Mouse (Mus musculus): ENCODE results near the gene Phf1.

The Phf1 gene

GRCm38 (mm10) chr17:26933885-26934827 lies 1.3 kb downstream of the Phf1 start:
- no peak for DNase-seq (ENCODE audit: low spot score in 2 of 2)

GRCm38 (mm10) chr17:26935027-26935426 lies 2.2 kb downstream of the Phf1 start:
- DNase-seq (ENCODE audit: low spot score in 2 of 2) = no peak

DNA sequence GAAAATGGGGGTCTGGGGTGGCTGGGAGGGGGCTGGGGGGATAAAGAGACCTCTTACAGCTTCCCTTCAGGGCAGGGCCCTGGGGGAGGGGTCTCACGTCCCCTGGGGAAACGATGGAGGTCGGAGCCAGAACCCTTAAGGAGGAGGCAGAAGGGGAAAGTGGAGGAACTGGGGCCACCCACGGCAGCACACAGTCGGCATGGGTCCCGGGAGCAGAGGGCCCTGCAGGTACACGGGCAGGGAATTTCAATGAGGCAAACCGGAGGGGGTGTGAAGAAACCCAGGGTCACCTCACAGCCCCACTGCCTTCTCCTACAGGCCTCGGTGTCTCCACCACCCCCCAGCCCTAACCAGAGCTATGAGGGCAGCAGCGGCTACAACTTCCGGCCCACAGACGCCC lies 3.6 kb downstream of the Phf1 start:
- DNase-seq (ENCODE audit: low spot score in 2 of 2) = peak in 1 of 2 experiments; percentile 16

DNA sequence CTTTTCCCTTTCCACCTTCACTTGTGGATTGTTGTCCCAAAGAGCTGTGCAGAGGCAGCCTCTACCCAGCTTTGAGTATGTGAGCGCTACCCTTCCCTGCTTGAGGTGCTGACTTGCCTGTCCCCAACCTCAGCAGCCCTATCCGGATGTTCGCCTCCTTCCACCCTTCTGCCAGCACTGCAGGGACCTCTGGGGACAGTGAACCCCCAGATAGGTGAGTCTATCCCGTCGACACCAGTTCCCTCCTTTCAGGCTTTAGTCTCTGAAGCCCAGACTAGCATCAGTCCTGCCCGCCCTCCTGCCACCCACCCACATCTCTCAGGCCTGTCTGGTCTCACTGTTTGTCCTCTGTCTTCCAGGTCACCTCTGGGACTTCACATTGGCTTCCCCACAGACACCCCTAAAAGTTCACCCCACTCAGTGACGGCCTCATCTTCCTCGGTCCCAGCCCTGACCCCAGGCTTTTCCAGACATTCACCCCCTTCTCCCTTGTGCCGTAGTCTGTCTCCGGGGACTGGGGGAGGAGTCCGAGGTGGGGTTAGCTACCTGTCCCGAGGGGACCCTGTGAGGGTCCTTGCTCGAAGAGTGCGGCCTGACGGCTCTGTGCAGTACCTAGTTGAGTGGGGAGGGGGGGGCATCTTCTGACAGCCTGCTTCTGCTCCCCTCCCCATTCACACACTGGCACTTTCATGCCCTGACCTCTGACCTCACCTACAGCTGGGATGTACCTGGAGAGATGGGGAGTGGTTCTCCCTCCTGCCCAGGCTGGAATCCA lies 4.3 kb downstream of the Phf1 start:
- DNase-seq (ENCODE audit: low spot score in 2 of 2) = peak in 1 of 2 experiments; percentile 13

GRCm38 (mm10) chr17:26937883-26938695 lies 5.2 kb downstream of the Phf1 start:
- peak in 1 of 2 experiments; percentile 17 for DNase-seq (ENCODE audit: low spot score in 2 of 2)

DNA sequence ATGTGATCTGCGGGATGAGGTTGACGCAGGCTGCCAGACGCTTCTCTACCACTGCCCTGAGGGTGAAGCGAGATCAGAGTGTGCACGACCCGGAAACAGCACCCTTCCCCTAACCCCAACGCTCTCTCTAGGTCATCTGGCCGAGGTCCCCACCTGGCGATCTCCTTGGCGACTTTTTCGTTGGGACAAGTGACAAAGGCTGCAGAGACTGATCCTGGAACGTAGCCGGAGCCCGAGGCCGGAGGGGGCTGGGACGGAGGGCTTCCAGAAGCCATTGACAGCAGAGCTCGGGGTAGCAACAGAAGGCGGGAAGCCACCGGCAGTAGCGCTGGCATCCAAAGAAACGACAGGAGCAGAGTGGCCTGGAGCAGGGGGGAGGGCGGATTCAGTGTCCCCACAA lies 5.9 kb downstream of the Phf1 start:
- peak in 1 of 2 experiments; percentile 51 for DNase-seq (ENCODE audit: low spot score in 2 of 2)

DNA sequence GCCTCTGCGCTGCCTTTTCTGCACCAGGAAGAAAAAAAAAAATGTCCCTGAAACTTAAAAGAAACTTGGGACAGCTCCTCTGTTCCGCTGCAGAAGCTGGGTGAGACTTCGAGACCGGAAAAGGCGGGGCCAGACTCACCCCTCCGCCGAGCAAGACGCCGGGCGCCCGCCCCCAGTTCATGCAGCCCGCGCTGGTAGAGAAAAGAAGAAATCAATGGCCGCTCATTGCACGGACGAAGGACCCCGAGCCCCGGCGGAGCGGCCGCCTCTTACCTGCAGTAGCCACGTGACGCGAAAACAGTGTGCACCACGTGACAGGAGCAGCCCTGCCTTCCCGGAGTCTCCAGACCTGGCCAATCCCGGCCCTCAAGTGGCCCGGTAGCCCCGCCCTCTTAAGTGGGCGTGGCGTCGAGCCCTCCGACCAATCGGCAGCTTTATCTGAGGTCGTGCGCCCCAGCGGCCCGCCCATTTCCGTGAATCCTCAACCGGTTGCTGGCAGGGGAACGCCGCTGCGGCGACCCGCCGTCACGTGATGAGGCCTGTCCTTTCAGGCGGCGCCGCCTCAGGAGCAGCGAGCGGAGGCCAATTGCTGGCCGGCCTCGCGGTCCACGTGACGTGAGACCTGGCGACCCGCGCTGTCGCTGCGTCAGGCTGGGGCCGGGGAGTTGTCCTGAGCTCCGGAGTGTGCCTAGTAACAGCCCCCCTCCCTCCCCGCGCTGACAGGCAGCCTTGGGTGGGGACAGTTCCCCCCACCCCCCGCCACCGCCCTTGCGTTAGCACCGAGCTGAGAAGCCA lies 6.5 kb downstream of the Phf1 start, which contains the start of gene Cuta:
Gene Cuta, minus strand, starts transcription at position 392 of the 795 bp plus-strand sequence.
- DNase-seq (ENCODE audit: low spot score in 2 of 2) = peak; percentile 99

- no peak for DNase-seq (ENCODE audit: low spot score in 2 of 2)
Observed at GRCm38 (mm10) chr17:26939973-26940300, 7.1 kb downstream of the Phf1 start.

DNA sequence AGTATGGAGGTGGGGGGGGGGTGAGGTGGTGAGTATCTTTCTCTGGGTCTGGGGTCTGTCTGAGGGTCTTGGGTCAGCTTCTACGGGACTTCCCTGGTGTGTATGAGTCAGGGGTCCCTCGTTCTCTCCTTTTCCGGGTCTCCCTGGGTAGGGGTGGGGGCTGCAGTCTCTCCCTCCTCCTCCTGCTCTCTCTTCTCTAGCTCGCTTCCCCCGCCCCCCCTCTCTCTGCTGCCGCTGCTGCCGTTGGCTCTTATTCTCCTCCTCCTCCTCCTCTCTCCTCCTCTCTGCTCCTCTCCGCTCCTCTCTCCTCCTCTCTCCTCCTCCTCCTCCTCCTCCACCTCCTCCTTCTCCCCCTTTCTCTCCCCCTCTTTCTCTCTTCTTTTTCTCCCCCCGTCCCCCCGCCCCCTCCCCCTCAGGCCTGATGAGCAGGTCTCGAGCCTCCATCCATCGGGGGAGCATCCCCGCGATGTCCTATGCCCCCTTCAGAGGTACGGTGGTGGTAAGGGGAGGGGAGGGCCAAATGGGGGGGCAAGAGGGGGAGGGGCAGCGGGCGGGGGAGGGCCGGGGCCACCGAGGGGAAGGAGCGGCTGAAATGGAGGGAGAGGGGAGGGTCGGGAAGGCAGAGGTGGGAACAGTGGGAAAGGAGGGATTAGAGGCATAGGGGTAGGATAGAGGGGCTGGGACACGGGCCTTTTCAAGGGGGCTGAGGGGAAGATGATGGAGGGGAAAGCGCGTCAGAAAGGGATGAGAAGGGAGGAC lies 8.4 kb downstream of the Phf1 start, which contains the start of gene Syngap1:
Gene Syngap1, plus strand, starts transcription at position 223 of the 759 bp plus-strand sequence.
- DNase-seq (ENCODE audit: low spot score in 2 of 2) = peak in 1 of 2 experiments; percentile 55

- DNase-seq (ENCODE audit: low spot score in 2 of 2) = no peak
Observed at GRCm38 (mm10) chr17:26941841-26942570, 9.2 kb downstream of the Phf1 start.

- DNase-seq (ENCODE audit: low spot score in 2 of 2) = no peak
Observed at GRCm38 (mm10) chr17:26945824-26946495, 13.1 kb downstream of the Phf1 start.

- DNase-seq (ENCODE audit: low spot score in 2 of 2) = peak in 1 of 2 experiments; percentile 71
Observed at GRCm38 (mm10) chr17:26946567-26946966, 13.7 kb downstream of the Phf1 start.

- DNase-seq (ENCODE audit: low spot score in 2 of 2) = no peak
Observed at GRCm38 (mm10) chr17:26947231-26948100, 14.6 kb downstream of the Phf1 start.

DNA sequence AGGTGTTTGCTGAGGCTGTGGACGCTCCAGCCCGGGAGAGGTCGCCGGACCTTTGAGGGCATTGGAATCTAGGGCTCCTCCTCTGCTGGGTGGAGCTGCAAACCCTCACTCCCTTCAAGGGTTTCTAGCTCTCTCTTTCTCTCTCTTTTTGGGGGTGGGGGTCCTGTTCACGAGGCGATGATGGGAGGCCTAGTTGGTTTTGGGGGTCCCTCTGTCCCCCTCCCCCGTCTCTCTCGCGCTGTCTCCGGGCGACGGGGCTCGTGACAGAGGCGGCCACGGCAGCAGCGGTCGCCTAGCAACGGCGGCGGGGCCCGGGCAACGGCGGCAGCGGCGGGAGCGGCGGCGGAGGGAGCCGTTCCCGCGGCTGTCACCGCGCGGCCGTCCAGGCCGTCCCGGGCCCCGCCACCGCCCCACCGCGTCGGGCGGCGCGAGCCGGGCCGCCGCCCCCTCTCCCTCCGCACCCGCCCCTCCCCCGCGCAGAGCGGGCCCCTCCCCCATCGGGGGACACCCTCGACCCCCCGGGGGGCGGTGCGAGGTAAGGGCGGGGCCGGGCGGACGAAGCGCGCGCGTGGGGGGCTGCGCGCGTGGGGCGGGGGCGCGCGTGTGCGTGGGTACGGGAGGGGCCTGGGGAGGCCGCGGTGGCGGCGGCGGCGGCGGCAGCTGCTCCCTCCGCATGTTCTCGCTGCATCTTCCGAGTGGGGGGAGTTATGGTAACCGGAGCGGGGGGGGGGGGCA lies 15.6 kb downstream of the Phf1 start:
- peak; percentile 61 to 73 for DNase-seq (ENCODE audit: low spot score in 2 of 2)

DNA sequence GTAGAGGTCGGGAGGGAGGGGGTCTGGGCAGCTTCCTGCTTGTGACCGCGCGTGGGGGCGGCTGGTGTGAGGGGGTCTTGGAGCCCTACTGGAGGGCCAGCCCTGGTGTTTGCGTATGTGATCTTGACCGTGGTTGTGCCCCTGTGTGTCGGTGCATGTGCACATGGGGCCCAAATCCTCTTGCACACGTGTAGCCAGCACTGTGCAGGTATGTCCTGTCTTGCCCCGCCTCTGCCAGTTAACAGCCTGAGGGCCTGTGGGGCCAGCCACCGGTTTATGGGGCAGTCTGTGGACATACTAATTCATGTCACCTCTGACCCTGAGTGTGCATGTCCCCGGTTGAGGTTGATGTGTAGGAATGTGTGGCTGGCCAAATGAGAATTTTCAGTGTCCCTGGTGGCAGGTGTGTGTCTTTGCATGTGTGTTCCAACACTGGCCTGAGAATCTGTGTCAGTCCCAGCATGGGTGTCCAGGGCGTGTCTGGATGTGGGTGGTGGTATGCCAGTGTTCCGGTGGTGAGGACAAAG lies 16.3 kb downstream of the Phf1 start:
- no peak for DNase-seq (ENCODE audit: low spot score in 2 of 2)

- no peak for DNase-seq (ENCODE audit: low spot score in 2 of 2)
Observed at GRCm38 (mm10) chr17:26949866-26950265, 17.0 kb downstream of the Phf1 start.

All from spleen, postnatal 10 days (tissue).